Mouse (Mus musculus) testis, adult 2 months (tissue): ENCODE measurements at regions not wholly inside any gene's neighbourhood (a gene's known extent, or its start where the extent isn't known, plus 50 kb on each side); places are given as distances from the start of the nearest gene placed in this dataset.

Experiments used
- H3K27ac ChIP-seq: fragments of 200-500 bp; 2 replicates; pipeline ENCODE4 v1.5.1; 2012; ENCODE audit warnings: low read depth, low read length; ENCODE audit not compliant: control insufficient read depth, insufficient read depth
- H3K27me3 ChIP-seq: fragments of 200-500 bp; 2 replicates; pipeline ENCODE4 v1.6.1; 2012; ENCODE audit warnings: mild to moderate bottlenecking, low read length, moderate library complexity; ENCODE audit not compliant: control insufficient read depth, insufficient read depth
- H3K36me3 ChIP-seq: fragments of 200-500 bp; 2 replicates; pipeline ENCODE4 v1.6.1; 2012; ENCODE audit warnings: mild to moderate bottlenecking, low read length; ENCODE audit not compliant: control insufficient read depth, insufficient read depth
- H3K4me1 ChIP-seq: fragments of 200-500 bp; 2 replicates; pipeline ENCODE4 v1.6.1; 2012; ENCODE audit warnings: low read length; ENCODE audit not compliant: control insufficient read depth, insufficient read depth
- H3K4me3 ChIP-seq: fragments of 200-500 bp; 2 replicates; pipeline ENCODE4 v1.5.1; 2012; ENCODE audit warnings: low read depth, mild to moderate bottlenecking, low read length, moderate library complexity, mixed read lengths; ENCODE audit not compliant: control insufficient read depth
- CTCF ChIP-seq: fragments of 200-500 bp; IDR thresholded peaks from 2 replicates; pipeline ENCODE4 v1.5.1; 2012; ENCODE audit warnings: low read depth, mild to moderate bottlenecking, inconsistent platforms, low read length, moderate library complexity; ENCODE audit not compliant: control insufficient read depth, insufficient read depth, insufficient replicate concordance
- POLR2A ChIP-seq: fragments of 200-500 bp; IDR thresholded peaks from 2 replicates; pipeline ENCODE4 v1.6.1; 2012; ENCODE audit warnings: low read depth, mild to moderate bottlenecking, inconsistent platforms, low read length, moderate library complexity; ENCODE audit not compliant: control insufficient read depth

DNA sequence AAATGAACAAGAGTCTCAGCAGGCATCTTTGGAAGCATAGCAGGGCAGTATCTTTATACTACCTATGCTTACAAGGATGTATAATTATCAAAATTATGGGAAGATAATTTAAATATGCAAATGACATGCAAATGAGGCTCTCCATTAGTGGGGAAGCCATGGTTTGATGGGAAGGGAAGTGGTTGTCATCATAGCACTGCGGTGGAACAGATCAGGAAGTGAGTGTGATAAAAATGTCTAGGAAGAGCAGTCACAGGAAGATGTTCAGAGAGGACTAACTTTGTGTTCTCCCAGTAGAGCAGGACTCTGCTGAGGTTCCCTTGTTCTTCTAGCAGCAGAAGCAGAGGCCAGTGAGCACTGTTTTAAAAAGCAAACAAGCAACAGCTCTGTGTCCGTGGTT is 84.2 kb upstream of the Usp38 start:
- no peaks in the 10 kb centered on the region for H3K27me3 ChIP-seq
- H3K27ac ChIP-seq, result no peak overlapping the region
- H3K4me1 ChIP-seq, result no peaks in the 10 kb centered on the region
- no peak for TF ChIP-seq POLR2A
- TF ChIP-seq CTCF, result no peak
- H3K4me3 ChIP-seq, result no peak overlapping the region
- H3K36me3 ChIP-seq, result no peaks in the 10 kb centered on the region

DNA sequence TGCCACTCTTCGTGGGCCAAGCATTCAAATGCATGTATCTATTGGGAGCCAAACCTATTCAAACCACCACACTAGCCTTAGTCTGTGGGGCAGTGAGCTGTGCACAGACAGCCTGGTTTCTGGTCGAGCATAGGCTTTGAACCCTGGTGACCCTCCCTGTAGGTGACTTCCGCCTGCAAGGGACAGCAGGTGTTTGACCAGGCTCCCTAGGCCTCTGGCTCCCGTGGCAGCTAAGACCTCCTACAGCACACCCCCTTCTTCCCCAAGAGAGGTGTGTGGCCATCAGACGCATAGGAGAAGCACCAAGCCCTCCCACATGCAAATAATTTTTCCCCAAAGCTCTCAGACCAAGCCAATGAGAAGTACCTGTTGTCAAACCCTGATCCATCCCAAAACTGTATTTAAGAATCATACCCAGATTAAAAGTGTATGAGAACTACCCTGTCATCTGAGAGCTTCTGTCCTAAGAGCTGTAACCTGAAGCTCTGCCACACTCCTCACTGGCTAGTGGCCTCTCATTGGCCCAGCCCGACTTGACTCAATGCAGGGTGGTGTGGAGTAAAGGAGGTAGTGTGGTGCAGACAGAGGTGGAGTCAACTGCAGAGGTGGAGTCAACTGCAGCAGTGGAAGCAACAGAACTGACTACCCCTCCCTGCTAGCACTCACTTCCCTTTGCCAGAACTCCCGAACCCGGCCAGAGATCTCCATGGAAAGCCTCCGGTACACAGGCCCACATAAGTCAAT is 82.5 kb upstream of the Usp38 start:
- Histone ChIP-seq H3K36me3 (no peaks in the 10 kb centered on the region), H3K4me1 (no peaks in the 10 kb centered on the region), H3K27ac (no peak overlapping the region), H3K27me3 (no peaks in the 10 kb centered on the region), H3K4me3 (no peak overlapping the region)
- TF ChIP-seq POLR2A (no peak), CTCF (no peak)

DNA sequence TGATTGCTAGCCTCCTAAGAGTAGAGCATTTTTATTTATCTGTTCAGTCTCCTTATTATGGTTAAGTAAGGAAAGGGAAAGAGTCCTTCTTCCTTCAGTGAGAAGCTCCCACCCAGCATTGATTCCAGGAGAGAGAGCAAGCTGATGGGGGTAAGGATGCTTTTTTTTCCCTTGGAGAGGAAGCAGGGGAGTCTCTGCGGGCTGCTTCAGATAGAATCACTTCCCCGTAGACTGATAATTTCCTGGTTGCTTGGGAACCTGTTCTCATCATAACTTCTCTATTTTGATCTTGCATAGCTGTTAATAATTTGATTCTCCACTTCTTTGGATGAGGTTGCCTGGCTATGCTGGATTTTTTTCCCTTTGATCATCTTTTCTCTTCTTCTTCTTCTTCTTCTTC is 80.5 kb upstream of the Usp38 start:
- Histone ChIP-seq H3K4me3 (no peak overlapping the region), H3K27me3 (no peaks in the 10 kb centered on the region), H3K27ac (no peak overlapping the region), H3K4me1 (no peaks in the 10 kb centered on the region), H3K36me3 (no peaks in the 10 kb centered on the region)
- TF ChIP-seq POLR2A, result no peak
- TF ChIP-seq CTCF, result no peak

DNA sequence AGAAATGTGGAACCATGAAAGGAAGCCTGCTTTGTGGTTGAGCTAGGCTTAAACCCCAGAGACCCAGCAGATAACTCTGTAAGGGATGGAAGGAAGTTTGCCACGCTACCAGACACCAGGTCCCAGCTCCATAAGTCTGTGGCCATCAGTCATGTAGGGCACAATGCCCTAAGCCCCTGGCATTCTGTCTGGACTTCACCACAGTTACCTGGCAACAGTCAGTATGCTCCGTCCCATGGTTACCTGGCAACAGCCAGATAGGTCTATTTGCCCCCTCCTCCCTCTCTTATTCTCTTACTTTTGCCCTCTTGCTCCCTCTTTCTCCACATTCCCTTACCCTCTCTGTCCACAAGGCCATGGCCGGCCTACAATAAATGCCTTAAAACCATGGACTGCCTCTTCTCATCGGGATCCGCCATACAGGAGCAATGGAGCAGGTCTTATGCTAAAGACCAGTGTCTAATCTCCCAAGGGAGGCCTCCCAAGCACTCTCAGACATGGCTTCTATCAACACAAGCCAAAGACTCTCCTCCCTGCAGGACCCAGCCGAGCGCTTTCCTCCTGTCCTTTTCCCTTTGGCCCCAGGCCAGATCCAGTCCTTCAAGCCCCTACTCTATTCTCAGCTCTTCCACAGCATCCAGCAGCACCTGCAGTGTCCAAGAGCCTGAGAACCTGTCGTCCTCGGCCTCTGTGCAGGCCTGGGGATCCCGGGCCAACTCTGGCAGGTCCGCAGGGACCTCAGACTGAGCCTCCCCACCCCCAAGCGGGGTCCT is 66.3 kb upstream of the Usp38 start:
- H3K4me3 ChIP-seq, result peak overlapping the region; percentile 79
- H3K36me3 ChIP-seq, result no peaks in the 10 kb centered on the region
- no peak overlapping the region for H3K27ac ChIP-seq
- H3K27me3 ChIP-seq, result no peaks in the 10 kb centered on the region
- peaks cover 8% of the 10 kb centered on the region; the same call in 1 of the 2 replicates for H3K4me1 ChIP-seq
- TF ChIP-seq CTCF, result no peak
- peak; percentile 71; the same call in 1 of the 2 replicates for TF ChIP-seq POLR2A

DNA sequence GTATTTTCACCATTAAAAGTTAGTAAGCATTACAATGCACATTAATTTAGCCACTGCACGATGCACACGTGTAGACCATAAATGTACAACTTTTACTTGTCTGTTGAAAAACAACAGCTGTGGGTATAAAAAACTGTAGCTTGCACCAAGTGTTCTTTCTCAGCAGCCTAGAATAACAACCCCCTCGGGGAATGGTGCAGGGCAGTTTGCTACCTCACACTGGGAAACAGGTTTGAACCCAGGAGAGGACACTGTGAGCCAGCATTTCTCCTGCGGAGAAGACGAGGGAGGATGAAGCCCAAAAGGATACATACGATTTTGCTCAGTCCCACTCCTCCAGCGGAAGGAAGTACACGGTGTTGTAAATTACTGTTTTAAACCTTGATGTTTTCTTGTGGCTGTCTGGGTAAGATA is 65.2 kb upstream of the Usp38 start:
- H3K4me1 ChIP-seq, result peaks cover 8% of the 10 kb centered on the region; the same call in 1 of the 2 replicates
- H3K27me3 ChIP-seq, result no peaks in the 10 kb centered on the region
- no peak overlapping the region for H3K27ac ChIP-seq
- no peak for TF ChIP-seq CTCF
- no peak for TF ChIP-seq POLR2A
- peak overlapping the region; percentile 79 for H3K4me3 ChIP-seq
- no peaks in the 10 kb centered on the region for H3K36me3 ChIP-seq

DNA sequence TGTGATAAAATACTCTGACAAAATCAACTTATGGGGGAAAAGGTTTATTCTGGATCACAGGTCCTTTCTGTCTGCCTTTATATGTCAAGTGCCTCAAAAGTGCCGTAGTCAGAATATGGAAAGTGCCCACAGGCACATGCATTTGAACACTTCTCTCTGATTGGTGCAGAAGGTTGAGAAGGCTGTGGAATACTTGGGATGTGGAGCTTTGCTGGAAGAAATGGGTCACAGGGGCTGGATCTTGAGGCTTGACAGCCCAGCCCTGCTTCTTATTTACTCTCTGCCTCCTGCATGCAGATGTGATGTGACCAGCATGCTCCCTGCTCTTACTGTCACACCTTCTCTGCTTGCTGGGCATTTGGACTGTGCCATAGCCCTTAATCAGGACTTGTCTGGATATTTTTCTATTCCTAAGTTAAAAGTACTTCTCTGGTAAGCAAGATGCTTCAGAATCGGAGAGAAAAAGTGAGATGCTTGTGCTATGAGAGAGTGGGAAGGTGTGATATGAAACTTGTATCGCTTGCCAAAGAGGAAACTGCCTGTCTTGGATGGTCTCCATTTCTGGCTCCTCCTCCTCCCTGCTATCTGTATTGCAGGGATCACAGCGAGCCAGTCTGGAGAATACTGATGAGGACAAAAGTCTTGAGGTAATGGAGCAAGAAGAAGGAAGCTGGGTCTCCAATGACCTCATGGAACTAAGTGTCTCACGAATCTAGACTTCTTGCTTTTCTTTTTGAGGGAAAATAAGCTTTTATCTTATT is 54.5 kb upstream of the Usp38 start:
- Histone ChIP-seq H3K36me3 (no peaks in the 10 kb centered on the region), H3K4me3 (no peak overlapping the region), H3K27me3 (no peaks in the 10 kb centered on the region), H3K27ac (no peak overlapping the region), H3K4me1 (no peaks in the 10 kb centered on the region)
- TF ChIP-seq POLR2A, result no peak
- no peak for TF ChIP-seq CTCF

DNA sequence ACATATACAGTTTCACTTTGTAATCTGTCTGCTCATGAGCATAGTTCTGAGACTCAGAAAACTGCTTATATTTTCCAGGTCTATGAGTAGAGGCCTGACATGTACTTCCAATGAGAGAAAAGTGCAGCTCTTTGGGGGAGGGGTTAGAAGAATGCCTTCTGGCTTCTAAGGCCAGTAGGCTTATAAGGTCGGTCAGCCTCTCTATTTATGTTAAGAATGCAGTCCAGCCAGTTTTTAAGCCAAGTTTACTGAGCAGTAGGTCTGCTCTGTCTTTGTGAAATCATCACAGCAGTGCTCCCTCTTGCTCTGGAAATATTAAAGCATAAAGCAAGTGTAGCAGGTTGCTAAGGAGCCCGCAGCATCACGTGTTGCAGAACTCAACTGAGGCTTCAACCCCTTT is 53.8 kb upstream of the Usp38 start:
- TF ChIP-seq POLR2A (no peak), CTCF (no peak)
- Histone ChIP-seq H3K27me3 (no peaks in the 10 kb centered on the region), H3K27ac (no peak overlapping the region), H3K4me1 (no peaks in the 10 kb centered on the region), H3K36me3 (no peaks in the 10 kb centered on the region), H3K4me3 (no peak overlapping the region)
